ENCODE assay signal across 8 mouse cellular contexts in genomic region chr6:87981547-87982256, GRCm38 (mm10). TPM values are rescaled to one million over a fixed set of nuclear protein-coding genes. Genes with fewer than 3 reads are reported as not detected.
DNase-seq lines count a peak whose midpoint lies in the region; ATAC-seq and TF ChIP-seq lines count a peak whose summit lies in the region.

H1fx (minus strand) TSS chr6:87981637.

- no peaks in the 10 kb centered on the region for H3K9me3 ChIP-seq in hindbrain, embryonic 10.5 days

- H3K4me1 ChIP-seq in hindbrain, embryonic 10.5 days (replicated peaks) = peaks cover 30% of the 10 kb centered on the region

- WGBS in hindbrain, embryonic 10.5 days = under 1% methylated on average over 55 of the region's 55 CpGs

- H3K27me3 ChIP-seq in hindbrain, embryonic 10.5 days (ENCODE audit: insufficient read depth, poor library complexity, severe bottlenecking) = no peaks in the 10 kb centered on the region

- peak within 1 kb of the TSS; percentile 98 for H3K27ac ChIP-seq in hindbrain, embryonic 10.5 days
- H3K27ac ChIP-seq in left cerebral cortex, adult 2 months = peak within 1 kb of the TSS; percentile 87

- peak within 1 kb of the TSS; percentile 98 for H3K4me3 ChIP-seq in hindbrain, embryonic 10.5 days
- peak within 1 kb of the TSS; percentile 60 for H3K4me3 ChIP-seq in left cerebral cortex, adult 2 months

- peak; percentile 36 for TF ChIP-seq CTCF in left cerebral cortex, adult 2 months (IDR thresholded peaks at IDR 0.05)

- peak; percentile 86 for DNase-seq in R1 (ENCODE audit: low read depth, low spot score)
- DNase-seq in cerebellum, adult 9-10 months = peak; percentile 63
- DNase-seq in hindbrain, embryonic 10.5 days (ENCODE audit: low spot score) = peak; percentile 88
- peak; percentile 77 to 78 for DNase-seq in left cerebral cortex, adult 2 months (ENCODE audit: extremely low spot score in 1 of 2, low spot score in 2 of 2)
- DNase-seq in lung, postnatal 25 days (ENCODE audit: low spot score) = peak; percentile 37
- DNase-seq in retina, postnatal 7 days (ENCODE audit: low read depth, low spot score) = peak; percentile 74
- DNase-seq in c-Kit-positive CD71-positive TER-119-positive erythroid progenitor cells, embryonic 14.5 days (ENCODE audit: low spot score) = no peak

- peaks cover 41% of the 10 kb centered on the region for H3K36me3 ChIP-seq in hindbrain, embryonic 10.5 days

- peak; percentile 78 for ATAC-seq in frontal cortex, adult (ENCODE audit: low TSS enrichment)

- intact Hi-C loops in left cerebral cortex, adult 2 months (cut with DNase I) = loop anchor here (5.0 kb wide), 3 partner anchors 69 to 144 kb away; partner anchors contain the start of genes Cnbp, Gm45140, Hmces and Isy1

RNA-seq across cellular contexts. Expression of gene H1fx, which starts in this region (rescaled TPM):
- polyA plus RNA-seq in hindbrain, embryonic 10.5 days (2016; fragmentation: Nextera tagmentation; extraction: Ambion mirVana) = 26.5 and 33.1 TPM in 2 replicates
- 10 to 100 TPM; 56.4 to 66.3 TPM for total RNA-seq in left cerebral cortex, adult 2 months (2021)
